Comparison of ENCODE assay signal across 8 mouse cellular contexts in genomic region chr5:142823096-142824062, GRCm38 (mm10). TPM values are rescaled to one million over a fixed set of nuclear protein-coding genes. Genes with fewer than 3 reads are reported as not detected.
A peak's percentile ranks its signal among the peaks of the same experiment; 100 is the strongest.
DNase-seq lines count a peak whose midpoint lies in the region; ATAC-seq lines count a peak whose summit lies in the region.

No protein-coding gene starts in this region.

- H3K4me2 ChIP-seq in intestine, embryonic 14.5 days (ENCODE audit: low read length), result peak overlapping the region; percentile 98

- peak overlapping the region; percentile 65 for H3K4me3 ChIP-seq in intestine, embryonic 14.5 days (ENCODE audit: low read depth, low read length)
- peak overlapping the region; percentile 76 for H3K4me3 ChIP-seq in megakaryocyte, embryonic 14.5 days (replicated peaks)

- ATAC-seq in intestine, embryonic 14.5 days (replicated peaks; ENCODE audit: low FRiP score, low TSS enrichment, low read depth), result peak; percentile 44

- no peaks in the 10 kb centered on the region for H3K36me3 ChIP-seq in intestine, embryonic 14.5 days (ENCODE audit: control insufficient read depth, insufficient read depth, low read length)
- no peaks in the 10 kb centered on the region for H3K36me3 ChIP-seq in megakaryocyte, embryonic 14.5 days (replicated peaks; ENCODE audit: low read length)

- H3K27me3 ChIP-seq in intestine, embryonic 14.5 days (replicated peaks; ENCODE audit: control insufficient read depth, insufficient read depth, low read length), result no peaks in the 10 kb centered on the region
- H3K27me3 ChIP-seq in megakaryocyte, embryonic 14.5 days (replicated peaks), result peaks cover 80% of the 10 kb centered on the region

- peak overlapping the region; percentile 100 for H3K27ac ChIP-seq in intestine, embryonic 14.5 days (ENCODE audit: low read depth)

- DNase-seq in adrenal gland, adult 8-10 months, result peak; percentile 93
- DNase-seq in embryo, embryonic 11.5 days (ENCODE audit: low read depth, low spot score), result peak; percentile 77
- DNase-seq in gastrocnemius, postnatal 25 days, result peak; percentile 93
- DNase-seq in intestine, embryonic 14.5 days (ENCODE audit: low spot score), result peak; percentile 90
- DNase-seq in left cerebral cortex, postnatal 25 days (ENCODE audit: low spot score in 2 of 2), result peak; percentile 68 to 85
- DNase-seq in skeletal muscle tissue, adult 2 months (ENCODE audit: low read depth, low spot score), result peak; percentile 91
- no peak for DNase-seq in thymus, postnatal 0 days (ENCODE audit: low spot score)

- intact Hi-C loops in left cerebral cortex, postnatal 25 days (cut with DNase I), result no loop called here

- no peaks in the 10 kb centered on the region for H3K9me3 ChIP-seq in intestine, embryonic 14.5 days (ENCODE audit: control insufficient read depth, low read length)
- peaks cover 14% of the 10 kb centered on the region for H3K9me3 ChIP-seq in megakaryocyte, embryonic 14.5 days

- WGBS in intestine, embryonic 14.5 days, result 6% methylated on average over 30 of the region's 31 CpGs

- peaks cover 21% of the 10 kb centered on the region for H3K4me1 ChIP-seq in intestine, embryonic 14.5 days (replicated peaks; ENCODE audit: control insufficient read depth, insufficient read depth, low read length)
- peaks cover 50% of the 10 kb centered on the region for H3K4me1 ChIP-seq in megakaryocyte, embryonic 14.5 days

- H3K9ac ChIP-seq in intestine, embryonic 14.5 days (ENCODE audit: low read length), result peak overlapping the region; percentile 100

RNA-seq across cellular contexts. Expression of gene Tnrc18, which starts 5.9 kb away (rescaled TPM):
- 100 to 1,000 TPM in 1 of 4 experiments, 10 to 100 TPM in 3; 75.1 to 117 (median 96.9) TPM for total RNA-seq in adrenal gland, adult 8-10 months (2022)
- 10 to 100 TPM; 25.2 to 31.6 TPM for total RNA-seq in gastrocnemius, postnatal 25 days (2021)
- 31.3 TPM in 2 replicates for polyA plus RNA-seq in intestine, embryonic 14.5 days (2014; fragmentation: Nextera tagmentation; extraction: Ambion mirVana)
- 100 to 1,000 TPM; 114 to 125 TPM for total RNA-seq in left cerebral cortex, postnatal 25 days (2021)
- polyA plus RNA-seq in megakaryocyte, embryonic 14.5 days (2012; ENCODE audit: insufficient read depth, low replicate concordance), result 32.1 and 36.1 TPM in 2 replicates
- 6.9 and 9.6 TPM in 2 replicates for polyA plus RNA-seq in thymus, postnatal 0 days (2015; fragmentation: Nextera tagmentation; extraction: Ambion mirVana)
